In genomic region chr11:116623281-116624124, GRCm38 (mm10) we compare ENCODE assay signal across 9 mouse cellular contexts. TPM values are rescaled to one million over a fixed set of nuclear protein-coding genes. Genes with fewer than 3 reads are reported as not detected.
DNase-seq lines count a peak whose midpoint lies in the region; ATAC-seq and TF ChIP-seq lines count a peak whose summit lies in the region.
"Had no signal": no experiment of that assay in that cellular context is flagged by ENCODE, and none has a peak within 500 bp of the region (broad histone marks: within the 10 kb centered on the region; RNA-seq: fewer than 3 reads in every experiment).

No protein-coding gene starts in this region.

- peaks cover 7 to 41% of the 10 kb centered on the region in 2 experiments; a peak in 3 of 4 replicates for H3K4me1 ChIP-seq in ES-E14 (ENCODE audit: control insufficient read depth in 2 of 2, insufficient read depth in 2 of 2, low read length in 2 of 2, poor library complexity in 1 of 2)
- peaks cover 59% of the 10 kb centered on the region for H3K4me1 ChIP-seq in limb, embryonic 15.5 days
- H3K4me1 ChIP-seq in neural tube, embryonic 11.5 days (ENCODE audit: control insufficient read depth, insufficient read depth, low read length), result peaks cover 15% of the 10 kb centered on the region; the same call in 1 of the 2 replicates

- in situ Hi-C loops in ES-E14 (cut with MboI; ENCODE audit: low sequenced_read_pairs in 2 of 2, unreplicated experiment in 2 of 2), result no loop called here

- H3K9me3 ChIP-seq in ES-E14 (ENCODE audit: control insufficient read depth, insufficient read depth, low read depth, low read length), result no peaks in the 10 kb centered on the region
- H3K9me3 ChIP-seq in limb, embryonic 15.5 days, result no peaks in the 10 kb centered on the region
- no peaks in the 10 kb centered on the region for H3K9me3 ChIP-seq in neural tube, embryonic 11.5 days (ENCODE audit: control insufficient read depth, low read length)

- peak; percentile 48 for DNase-seq in adrenal gland, adult 2 months
- no peak for DNase-seq in adrenal gland, postnatal 10 days
- no peak for DNase-seq in ES-E14 (ENCODE audit: low read depth, low spot score)
- DNase-seq in neural tube, embryonic 11.5 days (ENCODE audit: low spot score), result no peak
- no peak for DNase-seq in urinary bladder, adult 2 months (ENCODE audit: low spot score)
- no peak for DNase-seq in gastrocnemius, adult 8-10 months (ENCODE audit: low spot score in 2 of 2)

- peak; percentile 25 for ATAC-seq in granulocyte monocyte progenitor cell, adult 5-6 weeks (replicated peaks; ENCODE audit: poor library complexity, severe bottlenecking)
- no peak for ATAC-seq in limb, embryonic 15.5 days (ENCODE audit: insufficient number of reproducible peaks, low FRiP score, low TSS enrichment, low read depth)
- ATAC-seq in neural tube, embryonic 11.5 days (ENCODE audit: insufficient read depth, low FRiP score, low TSS enrichment), result no peak

- WGBS in limb, embryonic 15.5 days, result 6% methylated on average over 39 of the region's 40 CpGs
- WGBS in neural tube, embryonic 11.5 days, result 7% methylated on average over 40 of the region's 40 CpGs

- no peak overlapping the region for H3K27ac ChIP-seq in ES-E14 (ENCODE audit: insufficient read depth, low read depth, low read length, poor library complexity, severe bottlenecking)
- H3K27ac ChIP-seq in limb, embryonic 15.5 days, result 0 out of 2 replicates have a peak overlapping the region, but pooled peaks have one; percentile 5
- no peak overlapping the region for H3K27ac ChIP-seq in neural tube, embryonic 11.5 days (ENCODE audit: low read depth, low read length)

- H3K9ac ChIP-seq in ES-E14 (ENCODE audit: insufficient read depth, low read depth, low read length, poor library complexity, severe bottlenecking), result peak overlapping the region; percentile 85
- peak overlapping the region; percentile 47 for H3K9ac ChIP-seq in limb, embryonic 15.5 days
- H3K9ac ChIP-seq in neural tube, embryonic 11.5 days (ENCODE audit: low read length), result peak overlapping the region; percentile 51

- H3K4me3 ChIP-seq in ES-E14 (ENCODE audit: insufficient read depth in 1 of 2, low read depth in 1 of 2, low read length in 2 of 2, poor library complexity in 1 of 2, severe bottlenecking in 1 of 2), result peak overlapping the region; percentile 80 to 92
- H3K4me3 ChIP-seq in limb, embryonic 15.5 days, result peak overlapping the region; percentile 61
- H3K4me3 ChIP-seq in neural tube, embryonic 11.5 days (ENCODE audit: low read depth, low read length), result peak overlapping the region; percentile 39

- peak overlapping the region; percentile 90 for H3K4me2 ChIP-seq in limb, embryonic 15.5 days
- peak overlapping the region; percentile 49 for H3K4me2 ChIP-seq in neural tube, embryonic 11.5 days (ENCODE audit: low read depth)

- no peaks in the 10 kb centered on the region for H3K36me3 ChIP-seq in ES-E14 (ENCODE audit: control insufficient read depth, insufficient read depth, low read length, poor library complexity, severe bottlenecking)
- H3K36me3 ChIP-seq in limb, embryonic 15.5 days, result no peaks in the 10 kb centered on the region
- no peaks in the 10 kb centered on the region for H3K36me3 ChIP-seq in neural tube, embryonic 11.5 days (ENCODE audit: control insufficient read depth, insufficient read depth, low read length)

- no peaks in the 10 kb centered on the region for H3K27me3 ChIP-seq in limb, embryonic 15.5 days
- H3K27me3 ChIP-seq in neural tube, embryonic 11.5 days (ENCODE audit: control insufficient read depth, insufficient read depth, low read length), result peaks cover 13% of the 10 kb centered on the region

TF ChIP-seq in ES-E14, 5 proteins besides CTCF, POLR2A, EP300 and RAD21:
- no peak for TF ChIP-seq ZC3H11A (IDR thresholded peaks at IDR 0.05; ENCODE audit: borderline replicate concordance, low read depth, low read length)
- TF ChIP-seq HCFC1 (IDR thresholded peaks at IDR 0.05; ENCODE audit: borderline replicate concordance, insufficient read depth, low read length), result no peak
- no peak for TF ChIP-seq ZNF384 (IDR thresholded peaks at IDR 0.05; ENCODE audit: low read depth, low read length)
- no peak for TF ChIP-seq CHD2 (IDR thresholded peaks at IDR 0.05; ENCODE audit: low read depth, low read length)
- TF ChIP-seq MAFK (IDR thresholded peaks at IDR 0.05; ENCODE audit: insufficient read depth, low read depth, low read length), result no peak

RNA-seq across cellular contexts. Expression of gene Rhbdf2, which starts 3.3 kb away (rescaled TPM):
- 10 to 100 TPM in 1 of 2 experiments, 1 to 10 TPM in 1; 8.2 to 22.7 TPM for total RNA-seq in adrenal gland, adult 2 months (2021)
- polyA plus RNA-seq in adrenal gland, adult 2 months (2012; rRNA removed), result 41.1 and 56.8 TPM in 2 replicates
- 10 to 100 TPM; 11.1 to 14.4 TPM for total RNA-seq in adrenal gland, postnatal 10 days (2021)
- total RNA-seq in ES-E14 (2012; rRNA removed), result 29.3 and 53.8 TPM in 2 replicates
- total RNA-seq in granulocyte monocyte progenitor cell, adult 5-6 weeks (2014; fragmentation: Nextera tagmentation), result 7.3 and 8.6 TPM in 2 replicates
- 2.9 TPM in 2 replicates for total RNA-seq in granulocyte monocyte progenitor cell, adult 5-6 weeks (2017)
- 7.1 and 8.2 TPM in 2 replicates for polyA plus RNA-seq in limb, embryonic 15.5 days (2015; fragmentation: Nextera tagmentation; extraction: Ambion mirVana)
- polyA plus RNA-seq in neural tube, embryonic 11.5 days (2014; fragmentation: Nextera tagmentation; extraction: Ambion mirVana), result 4.9 and 5.3 TPM in 2 replicates
- polyA plus RNA-seq in urinary bladder, adult 2 months (2012; rRNA removed), result 15.4 and 17.0 TPM in 2 replicates
- 10 to 100 TPM; 10.6 to 19.9 (median 11.2) TPM for total RNA-seq in gastrocnemius, adult 8-10 months (2022)

RNA-seq across cellular contexts. Expression of gene Prcd, which starts 29.8 kb away (rescaled TPM):
- total RNA-seq in adrenal gland, adult 2 months (2021), result 10 to 100 TPM; 10.2 to 14.2 TPM
- 13.0 and 14.1 TPM in 2 replicates for polyA plus RNA-seq in adrenal gland, adult 2 months (2012; rRNA removed)
- total RNA-seq in adrenal gland, postnatal 10 days (2021), result 1 to 10 TPM; 4.1 to 6.0 TPM
- 2.0 and 2.2 TPM in 2 replicates for total RNA-seq in ES-E14 (2012; rRNA removed)
- not detected in 2 replicates for total RNA-seq in granulocyte monocyte progenitor cell, adult 5-6 weeks (2014; fragmentation: Nextera tagmentation)
- total RNA-seq in granulocyte monocyte progenitor cell, adult 5-6 weeks (2017), result not detected in 2 replicates
- 1.9 and 2.6 TPM in 2 replicates for polyA plus RNA-seq in limb, embryonic 15.5 days (2015; fragmentation: Nextera tagmentation; extraction: Ambion mirVana)
- 0.37 and 0.53 TPM in 2 replicates for polyA plus RNA-seq in neural tube, embryonic 11.5 days (2014; fragmentation: Nextera tagmentation; extraction: Ambion mirVana)
- 2.0 and 3.1 TPM in 2 replicates for polyA plus RNA-seq in urinary bladder, adult 2 months (2012; rRNA removed)
- total RNA-seq in gastrocnemius, adult 8-10 months (2022), result under 1 TPM in 2 of 4 experiments, not detected in 2; 0.29 to 0.51 TPM

RNA-seq across cellular contexts. Expression of gene Cygb, which starts 30.6 kb away (rescaled TPM):
- 10 to 100 TPM; 24.8 to 46.8 TPM for total RNA-seq in adrenal gland, adult 2 months (2021)
- polyA plus RNA-seq in adrenal gland, adult 2 months (2012; rRNA removed), result 54.3 and 62.4 TPM in 2 replicates
- 10 to 100 TPM; 40.8 to 44.7 TPM for total RNA-seq in adrenal gland, postnatal 10 days (2021)
- total RNA-seq in ES-E14 (2012; rRNA removed), result 0.37 and 0.40 TPM in 2 replicates
- not detected in 2 replicates for total RNA-seq in granulocyte monocyte progenitor cell, adult 5-6 weeks (2014; fragmentation: Nextera tagmentation)
- total RNA-seq in granulocyte monocyte progenitor cell, adult 5-6 weeks (2017), result not detected in 2 replicates
- 20.1 and 22.2 TPM in 2 replicates for polyA plus RNA-seq in limb, embryonic 15.5 days (2015; fragmentation: Nextera tagmentation; extraction: Ambion mirVana)
- polyA plus RNA-seq in neural tube, embryonic 11.5 days (2014; fragmentation: Nextera tagmentation; extraction: Ambion mirVana), result 2.3 and 3.0 TPM in 2 replicates
- 156 and 160 TPM in 2 replicates for polyA plus RNA-seq in urinary bladder, adult 2 months (2012; rRNA removed)
- total RNA-seq in gastrocnemius, adult 8-10 months (2022), result 10 to 100 TPM in 2 of 4 experiments, 1 to 10 TPM in 2; 6.4 to 14.4 (median 10.1) TPM

RNA-seq across cellular contexts. Expression of gene Aanat, which starts 37.3 kb away (rescaled TPM):
- total RNA-seq in adrenal gland, adult 2 months (2021), result not detected
- polyA plus RNA-seq in adrenal gland, adult 2 months (2012; rRNA removed), result 0.40 TPM in 1 of 2 replicates, not detected in the other
- total RNA-seq in adrenal gland, postnatal 10 days (2021), result not detected
- total RNA-seq in ES-E14 (2012; rRNA removed), result 0.16 and 0.94 TPM in 2 replicates
- total RNA-seq in granulocyte monocyte progenitor cell, adult 5-6 weeks (2014; fragmentation: Nextera tagmentation), result not detected in 2 replicates
- not detected in 2 replicates for total RNA-seq in granulocyte monocyte progenitor cell, adult 5-6 weeks (2017)
- polyA plus RNA-seq in limb, embryonic 15.5 days (2015; fragmentation: Nextera tagmentation; extraction: Ambion mirVana), result not detected in 2 replicates
- not detected in 2 replicates for polyA plus RNA-seq in neural tube, embryonic 11.5 days (2014; fragmentation: Nextera tagmentation; extraction: Ambion mirVana)
- polyA plus RNA-seq in urinary bladder, adult 2 months (2012; rRNA removed), result 0.07 TPM in 1 of 2 replicates, not detected in the other
- total RNA-seq in gastrocnemius, adult 8-10 months (2022), result not detected
- total RNA-seq: heart, adult 18-20 months had no signal

RNA-seq across cellular contexts. Expression of gene Ube2o, which starts 42.3 kb away (rescaled TPM):
- 10 to 100 TPM; 24.9 to 26.7 TPM for total RNA-seq in adrenal gland, adult 2 months (2021)
- polyA plus RNA-seq in adrenal gland, adult 2 months (2012; rRNA removed), result 21.8 and 24.6 TPM in 2 replicates
- total RNA-seq in adrenal gland, postnatal 10 days (2021), result 10 to 100 TPM; 20.8 to 29.8 TPM
- 45.2 and 50.0 TPM in 2 replicates for total RNA-seq in ES-E14 (2012; rRNA removed)
- total RNA-seq in granulocyte monocyte progenitor cell, adult 5-6 weeks (2014; fragmentation: Nextera tagmentation), result 5.2 and 6.8 TPM in 2 replicates
- 5.4 and 6.6 TPM in 2 replicates for total RNA-seq in granulocyte monocyte progenitor cell, adult 5-6 weeks (2017)
- polyA plus RNA-seq in limb, embryonic 15.5 days (2015; fragmentation: Nextera tagmentation; extraction: Ambion mirVana), result 9.7 and 10.1 TPM in 2 replicates
- polyA plus RNA-seq in neural tube, embryonic 11.5 days (2014; fragmentation: Nextera tagmentation; extraction: Ambion mirVana), result 28.8 and 29.1 TPM in 2 replicates
- 18.7 and 22.4 TPM in 2 replicates for polyA plus RNA-seq in urinary bladder, adult 2 months (2012; rRNA removed)
- 10 to 100 TPM; 22.4 to 27.6 (median 22.5) TPM for total RNA-seq in gastrocnemius, adult 8-10 months (2022)
